Mouse (Mus musculus) forebrain, embryonic 11.5 days (tissue): Measurements from ENCODE around the gene Rnf5. TPM values are rescaled to one million over a fixed set of nuclear protein-coding genes. Genes with fewer than 3 reads are reported as not detected.

ENCODE experiments used
- ATAC-seq: fragments of 200-750 bp; cut with Nextera tagmentation; replicated peaks from 2 replicates; pipeline ENCODE4 v1.8.0; 2017; ENCODE audit warnings: moderate TSS enrichment; ENCODE audit not compliant: low FRiP score
- DNase-seq: peaks from one replicate; pipeline ENCODE4 v3.0.0-alpha.2; 2017; ENCODE audit warnings: low spot score
- H3K27ac ChIP-seq: fragments of 300-500 bp; sonication (generic); 2 replicates; pipeline ENCODE4 v1.5.1; 2014; ENCODE audit warnings: low read depth, low read length
- H3K27me3 ChIP-seq: fragments of 300-500 bp; sonication (generic); 2 replicates; pipeline ENCODE4 v1.6.1; 2014; ENCODE audit warnings: mild to moderate bottlenecking, low read length, mixed read lengths; ENCODE audit not compliant: control insufficient read depth, insufficient read depth
- H3K36me3 ChIP-seq: fragments of 300-500 bp; sonication (generic); 2 replicates; pipeline ENCODE4 v1.6.1; 2014; ENCODE audit warnings: mild to moderate bottlenecking, low read length, moderate library complexity, mixed read lengths; ENCODE audit not compliant: control insufficient read depth, insufficient read depth
- H3K4me1 ChIP-seq: fragments of 300-500 bp; sonication (generic); replicated peaks from 2 replicates; pipeline ENCODE4 v1.6.1; 2014; ENCODE audit warnings: low read length, mixed read lengths; ENCODE audit not compliant: control insufficient read depth, insufficient read depth
- H3K4me2 ChIP-seq: fragments of 300-500 bp; sonication (generic); 2 replicates; pipeline ENCODE4 v1.6.1; 2014; ENCODE audit warnings: low read depth, mild to moderate bottlenecking, low read length, moderate library complexity, mixed read lengths; ENCODE audit not compliant: severe bottlenecking
- H3K4me3 ChIP-seq: fragments of 300-500 bp; sonication (generic); 2 replicates; pipeline ENCODE4 v1.5.1; 2014; ENCODE audit warnings: low read depth, low read length
- H3K9ac ChIP-seq: fragments of 300-500 bp; sonication (generic); 2 replicates; pipeline ENCODE4 v1.6.1; 2014; ENCODE audit warnings: low read length
- H3K9me3 ChIP-seq: fragments of 300-500 bp; sonication (generic); 2 replicates; pipeline ENCODE4 v1.6.1; 2016; ENCODE audit warnings: low read length, mixed read lengths; ENCODE audit not compliant: control insufficient read depth
- WGBS: fragments of 180-500 bp; shearing (Covaris S2); extraction: QIAGEN DNeasy Blood & Tissue Kit; methylation state at CpG from one replicate; pipeline ENCODE4 v1.1.7; 2014; 5-methylcytosine and 5-hydroxymethylcytosine counted together
- polyA plus RNA-seq: library from polyadenylated mRNA; unstranded; fragments of >200 nt; fragmentation: Nextera tagmentation; extraction: Ambion mirVana; gene quantifications from 2 replicates; pipeline ENCODE4 v1.2.1, GENCODE M21; 2014

The Rnf5 gene
- polyA plus RNA-seq, 1 experiment from 2014 or later: 158 TPM

DNA sequence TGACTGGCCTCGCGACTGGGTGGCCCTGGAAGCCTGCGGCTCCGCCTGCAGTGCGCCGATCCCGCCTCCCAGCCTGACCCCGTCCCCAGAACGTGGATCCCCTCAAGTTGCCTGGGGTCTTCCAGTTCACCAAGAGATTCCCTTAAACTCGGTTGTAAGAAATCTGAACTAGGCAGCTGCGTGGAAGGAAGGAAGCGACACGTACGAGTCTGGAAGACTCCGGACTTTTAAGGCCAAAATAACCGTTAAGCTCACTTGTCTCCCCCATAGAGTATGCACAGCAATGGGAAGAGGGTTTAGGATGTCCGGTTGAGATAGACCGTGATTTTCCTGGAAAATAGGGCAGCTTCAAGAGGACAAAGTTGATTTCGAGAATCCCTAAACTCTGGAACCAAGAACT lies 15.7 kb downstream of the Rnf5 start:
- Histone ChIP-seq H3K27me3 (no peaks in the 10 kb centered on the region), H3K36me3 (no peaks in the 10 kb centered on the region), H3K9me3 (no peaks in the 10 kb centered on the region), H3K27ac (peak overlapping the region; percentile 99), H3K4me3 (peak overlapping the region; percentile 64), H3K9ac (peak overlapping the region; percentile 80), H3K4me2 (peak overlapping the region; percentile 87), H3K4me1 (peaks cover 36% of the 10 kb centered on the region)
- ATAC-seq: no peak
- WGBS: 4% methylated on average over 19 of the region's 19 CpGs
- no peak for DNase-seq

DNA sequence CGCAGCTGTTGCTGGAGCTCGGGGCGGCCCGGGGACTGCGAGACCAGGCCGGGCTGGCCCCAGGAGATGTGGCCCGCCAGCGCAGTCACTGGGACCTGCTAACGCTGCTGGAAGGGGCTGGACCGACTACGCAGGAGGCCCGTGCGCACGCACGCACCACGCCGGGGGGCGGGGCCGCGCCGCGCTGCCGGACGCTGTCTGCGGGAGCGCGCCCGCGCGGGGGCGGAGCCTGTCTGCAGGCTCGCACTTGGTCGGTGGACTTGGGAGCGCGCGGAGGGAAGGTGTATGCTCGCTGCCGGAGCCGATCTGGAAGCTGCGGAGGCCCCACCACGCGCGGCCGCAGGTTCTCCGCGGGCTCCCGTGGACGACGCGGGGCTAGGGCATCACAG lies 16.1 kb downstream of the Rnf5 start:
- peaks cover 36% of the 10 kb centered on the region for H3K4me1 ChIP-seq

DNA sequence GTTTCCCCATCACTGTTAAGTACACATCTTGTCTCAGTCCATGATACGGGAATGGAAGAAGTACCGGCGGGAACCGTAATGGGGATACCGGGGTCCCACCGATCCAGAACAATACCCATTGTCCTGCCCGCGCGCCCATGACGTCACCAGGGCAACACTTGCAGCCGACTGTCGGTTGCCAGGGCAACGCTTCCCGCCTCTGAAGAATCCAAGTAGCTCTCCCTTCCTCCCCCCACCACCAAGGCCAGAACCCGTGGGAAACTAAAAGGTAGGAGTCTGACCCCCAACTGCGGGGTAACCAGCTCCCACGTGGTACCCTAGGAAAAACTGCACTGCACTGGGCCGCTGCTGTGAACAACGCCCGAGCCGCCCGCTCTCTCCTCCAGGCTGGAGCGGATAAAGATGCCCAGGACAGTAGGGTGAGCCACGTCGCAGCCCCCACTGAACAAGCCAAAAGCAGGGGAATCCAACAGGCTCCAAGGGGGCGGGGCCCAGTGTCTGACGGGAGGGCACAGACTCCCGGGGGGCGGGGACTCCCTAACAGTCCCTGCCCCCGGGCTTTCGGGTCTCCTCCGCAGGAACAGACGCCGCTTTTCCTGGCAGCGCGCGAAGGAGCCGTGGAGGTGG lies 16.6 kb downstream of the Rnf5 start:
- Histone ChIP-seq H3K4me3 (peak overlapping the region; percentile 64), H3K27me3 (no peaks in the 10 kb centered on the region), H3K4me1 (peaks cover 36% of the 10 kb centered on the region), H3K27ac (peak overlapping the region; percentile 99), H3K4me2 (peak overlapping the region; percentile 87), H3K9ac (peak overlapping the region; percentile 80), H3K36me3 (no peaks in the 10 kb centered on the region), H3K9me3 (no peaks in the 10 kb centered on the region)
- under 1% methylated on average over 38 of the region's 38 CpGs for WGBS
- peak; percentile 79 for ATAC-seq
- DNase-seq: peak; percentile 95

More for the DNA sequence above, 16.1 kb downstream of the Rnf5 start:
- Histone ChIP-seq H3K4me3 (peak overlapping the region; percentile 64), H3K36me3 (no peaks in the 10 kb centered on the region), H3K27me3 (no peaks in the 10 kb centered on the region), H3K27ac (peak overlapping the region; percentile 99), H3K9ac (peak overlapping the region; percentile 80), H3K9me3 (no peaks in the 10 kb centered on the region), H3K4me2 (peak overlapping the region; percentile 87)
- ATAC-seq (peak; percentile 81), DNase-seq (peak; percentile 98)
- WGBS: under 1% methylated on average over 50 of the region's 50 CpGs

DNA sequence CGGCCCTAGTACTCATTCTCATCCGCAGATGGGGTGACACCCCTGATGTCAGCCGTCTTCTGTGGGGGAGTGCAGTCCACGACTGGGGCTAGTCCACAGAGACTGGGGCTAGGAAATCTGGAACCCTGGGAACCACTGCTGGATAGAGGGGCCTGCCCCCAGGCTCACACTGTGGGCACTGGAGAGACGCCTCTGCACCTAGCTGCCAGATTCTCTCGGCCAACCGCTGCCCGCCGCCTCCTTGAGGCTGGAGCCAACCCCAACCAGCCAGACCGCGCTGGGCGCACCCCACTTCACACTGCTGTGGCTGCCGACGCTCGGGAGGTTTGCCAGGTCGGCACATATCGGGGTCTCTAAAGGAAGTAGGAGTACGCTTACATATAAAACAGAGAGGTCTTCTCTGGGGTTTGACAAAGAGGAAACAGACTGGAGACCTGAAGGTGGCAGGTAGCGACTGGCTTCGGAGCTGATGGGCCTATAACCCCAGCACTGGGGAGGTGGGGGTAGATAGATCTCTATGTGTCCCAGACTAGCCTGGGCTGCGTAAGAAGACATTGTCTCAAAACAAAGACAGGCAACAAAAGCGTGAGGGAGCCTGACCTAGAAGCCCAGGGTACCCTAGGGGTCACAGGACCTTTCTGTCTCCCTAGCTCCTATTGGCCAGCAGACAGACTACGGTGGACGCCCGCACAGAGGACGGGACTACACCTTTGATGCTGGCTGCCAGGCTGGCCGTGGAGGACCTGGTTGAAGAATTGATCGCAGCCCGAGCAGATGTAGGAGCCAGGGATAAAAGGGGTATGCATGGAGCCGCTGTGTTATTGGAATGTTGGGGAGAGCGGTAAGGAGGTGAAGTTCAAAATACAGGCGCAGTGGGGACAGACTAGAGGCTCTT lies 17.4 kb downstream of the Rnf5 start:
- H3K4me1 ChIP-seq: peaks cover 31% of the 10 kb centered on the region
- peak; percentile 5; the same call in 1 of the 2 replicates for ATAC-seq
- H3K36me3 ChIP-seq: no peaks in the 10 kb centered on the region
- no peaks in the 10 kb centered on the region for H3K27me3 ChIP-seq
- H3K4me3 ChIP-seq: peak overlapping the region; percentile 64
- peak overlapping the region; percentile 80 for H3K9ac ChIP-seq
- no peak for DNase-seq
- 18% methylated on average over 32 of the region's 32 CpGs for WGBS
- H3K4me2 ChIP-seq: peak overlapping the region; percentile 87
- peak overlapping the region; percentile 99 for H3K27ac ChIP-seq
- H3K9me3 ChIP-seq: no peaks in the 10 kb centered on the region

DNA sequence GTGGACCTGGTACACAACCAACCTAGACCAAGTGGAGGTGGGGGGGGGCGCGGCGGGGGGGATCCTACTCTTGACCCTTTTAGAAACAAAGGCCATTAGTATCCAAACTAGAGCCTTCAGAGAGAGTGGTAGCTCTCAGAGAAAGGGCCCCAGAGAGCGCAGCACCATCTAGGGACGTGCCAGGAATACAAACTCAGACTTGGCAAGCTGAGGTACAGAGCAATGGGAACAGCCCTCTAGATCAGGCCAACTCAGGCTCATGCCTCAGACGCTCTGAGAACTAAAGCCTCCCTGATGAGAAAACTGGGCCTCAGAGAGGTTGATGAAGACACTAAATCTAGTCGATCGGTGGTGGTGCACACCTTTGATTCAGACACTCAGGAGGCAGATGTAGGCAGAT lies 18.4 kb downstream of the Rnf5 start:
- Histone ChIP-seq H3K4me3 (no peak overlapping the region), H3K27ac (no peak overlapping the region), H3K4me1 (peaks cover 21% of the 10 kb centered on the region), H3K4me2 (no peak overlapping the region), H3K9ac (no peak overlapping the region), H3K27me3 (no peaks in the 10 kb centered on the region), H3K9me3 (no peaks in the 10 kb centered on the region), H3K36me3 (no peaks in the 10 kb centered on the region)
- 89% methylated on average over 8 of the region's 8 CpGs for WGBS
- no peak for DNase-seq
- no peak for ATAC-seq

DNA sequence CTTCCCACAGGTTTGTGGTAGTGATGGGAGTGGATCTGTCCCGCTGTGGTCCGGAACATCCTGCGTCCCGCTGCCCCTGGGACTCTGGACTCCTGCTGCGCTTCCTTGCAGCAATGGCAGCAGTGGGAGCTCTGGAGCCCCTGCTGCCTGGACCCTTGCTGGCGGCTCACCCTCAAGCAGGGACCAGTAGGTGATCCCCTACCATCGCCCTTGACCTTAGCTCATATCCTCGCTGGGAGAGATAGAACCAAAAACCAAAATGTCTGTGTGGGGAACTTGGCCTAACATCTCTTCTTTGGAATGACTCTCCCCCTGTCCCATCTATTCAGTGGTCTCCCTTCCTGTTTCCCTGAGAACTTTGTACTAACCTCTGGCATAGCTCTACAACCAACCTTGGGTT lies 19.7 kb downstream of the Rnf5 start:
- ATAC-seq: no peak

DNA sequence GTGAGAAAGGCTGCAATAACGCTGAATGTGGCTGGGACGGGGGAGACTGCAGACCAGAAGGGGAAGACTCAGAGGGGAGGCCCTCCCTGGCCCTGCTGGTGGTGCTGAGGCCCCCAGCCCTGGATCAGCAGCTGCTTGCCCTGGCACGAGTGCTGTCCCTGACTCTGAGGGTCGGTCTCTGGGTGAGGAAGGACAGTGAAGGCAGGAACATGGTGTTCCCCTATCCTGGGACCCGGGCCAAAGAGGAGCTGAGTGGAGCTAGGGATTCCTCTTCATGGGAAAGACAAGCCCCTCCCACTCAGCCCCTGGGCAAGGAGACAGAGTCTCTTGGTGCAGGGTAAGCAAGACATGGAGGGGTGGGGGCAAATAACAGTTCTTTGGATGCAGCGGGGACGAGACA lies 20.1 kb downstream of the Rnf5 start:
- H3K9me3 ChIP-seq: no peaks in the 10 kb centered on the region
- H3K9ac ChIP-seq: no peak overlapping the region
- no peak overlapping the region for H3K4me3 ChIP-seq
- H3K27ac ChIP-seq: no peak overlapping the region
- no peaks in the 10 kb centered on the region for H3K27me3 ChIP-seq
- no peak overlapping the region for H3K4me2 ChIP-seq
- H3K4me1 ChIP-seq: peaks cover 10% of the 10 kb centered on the region
- no peak for DNase-seq
- no peaks in the 10 kb centered on the region for H3K36me3 ChIP-seq
- no peak for ATAC-seq
- 58% methylated on average over 7 of the region's 7 CpGs for WGBS

More for the DNA sequence above, 19.7 kb downstream of the Rnf5 start:
- Histone ChIP-seq H3K4me2 (no peak overlapping the region), H3K4me1 (peaks cover 13% of the 10 kb centered on the region), H3K9ac (no peak overlapping the region), H3K36me3 (no peaks in the 10 kb centered on the region), H3K27ac (no peak overlapping the region), H3K4me3 (no peak overlapping the region), H3K9me3 (no peaks in the 10 kb centered on the region), H3K27me3 (no peaks in the 10 kb centered on the region)
- DNase-seq: no peak
- 77% methylated on average over 8 of the region's 8 CpGs for WGBS

DNA sequence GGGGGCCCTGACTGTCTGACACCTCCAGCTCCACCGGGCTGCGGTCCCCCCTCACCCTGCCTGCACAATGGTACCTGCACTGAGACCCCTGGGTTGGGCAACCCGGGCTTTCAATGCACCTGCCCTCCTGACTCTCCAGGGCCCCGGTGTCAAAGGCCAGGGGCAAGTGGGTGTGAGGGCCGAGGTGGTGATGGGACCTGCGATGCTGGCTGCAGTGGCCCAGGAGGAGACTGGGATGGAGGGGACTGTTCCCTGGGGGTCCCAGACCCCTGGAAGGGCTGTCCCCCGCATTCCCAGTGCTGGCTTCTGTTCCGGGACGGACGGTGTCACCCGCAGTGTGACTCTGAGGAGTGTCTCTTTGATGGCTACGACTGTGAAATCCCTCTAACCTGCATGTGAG lies 21.0 kb downstream of the Rnf5 start:
- Histone ChIP-seq H3K9ac (no peak overlapping the region), H3K9me3 (no peaks in the 10 kb centered on the region), H3K27ac (no peak overlapping the region), H3K4me3 (no peak overlapping the region), H3K4me1 (peaks cover 7% of the 10 kb centered on the region; the same call in 1 of the 2 replicates), H3K27me3 (no peaks in the 10 kb centered on the region), H3K36me3 (no peaks in the 10 kb centered on the region), H3K4me2 (no peak overlapping the region)
- no peak for DNase-seq
- no peak for ATAC-seq
- WGBS: 87% methylated on average over 12 of the region's 12 CpGs
